Mouse (Mus musculus): Measurements from ENCODE around the gene Smim26. TPM values are rescaled to one million over a fixed set of nuclear protein-coding genes. Genes with fewer than 3 reads are reported as not detected.

Gene Smim26
- 21.0 TPM for polyA plus RNA-seq (2014; fragmentation: Illumina TruSeq; extraction: RNeasy Lipid Tissue Mini Kit (QIAGEN cat#74804); ENCODE audit: low read depth, low replicate concordance)

GRCm38 (mm10) chr2:144593951-144594651 is at the start of gene Smim26:
Gene Smim26 (plus strand): TSS chr2:144594054.

DNA sequence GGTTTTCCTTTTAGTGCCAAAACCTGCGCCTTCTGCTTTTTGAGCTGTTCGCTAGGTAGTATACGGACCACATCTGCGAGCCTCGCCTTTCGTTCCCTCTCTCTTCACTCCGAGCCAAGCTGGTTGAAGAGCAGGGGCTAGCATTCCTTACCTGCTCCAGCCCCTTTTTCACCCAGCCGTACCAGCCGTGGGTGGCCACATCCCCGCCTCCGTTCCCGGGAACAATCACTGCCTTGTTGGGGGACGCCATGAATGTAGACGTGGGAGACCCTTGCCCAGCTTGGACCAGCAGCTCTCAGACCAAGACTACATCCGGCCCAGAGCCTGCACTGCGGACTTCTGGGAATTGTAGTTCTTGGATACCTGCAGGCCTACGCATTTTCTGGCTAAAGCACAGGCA is 43.3 kb upstream of the Smim26 start, which contains the start of gene Rbbp9:
TSS of gene Rbbp9 (minus strand) at position 341 of the 400 bp plus-strand sequence.

DNA sequence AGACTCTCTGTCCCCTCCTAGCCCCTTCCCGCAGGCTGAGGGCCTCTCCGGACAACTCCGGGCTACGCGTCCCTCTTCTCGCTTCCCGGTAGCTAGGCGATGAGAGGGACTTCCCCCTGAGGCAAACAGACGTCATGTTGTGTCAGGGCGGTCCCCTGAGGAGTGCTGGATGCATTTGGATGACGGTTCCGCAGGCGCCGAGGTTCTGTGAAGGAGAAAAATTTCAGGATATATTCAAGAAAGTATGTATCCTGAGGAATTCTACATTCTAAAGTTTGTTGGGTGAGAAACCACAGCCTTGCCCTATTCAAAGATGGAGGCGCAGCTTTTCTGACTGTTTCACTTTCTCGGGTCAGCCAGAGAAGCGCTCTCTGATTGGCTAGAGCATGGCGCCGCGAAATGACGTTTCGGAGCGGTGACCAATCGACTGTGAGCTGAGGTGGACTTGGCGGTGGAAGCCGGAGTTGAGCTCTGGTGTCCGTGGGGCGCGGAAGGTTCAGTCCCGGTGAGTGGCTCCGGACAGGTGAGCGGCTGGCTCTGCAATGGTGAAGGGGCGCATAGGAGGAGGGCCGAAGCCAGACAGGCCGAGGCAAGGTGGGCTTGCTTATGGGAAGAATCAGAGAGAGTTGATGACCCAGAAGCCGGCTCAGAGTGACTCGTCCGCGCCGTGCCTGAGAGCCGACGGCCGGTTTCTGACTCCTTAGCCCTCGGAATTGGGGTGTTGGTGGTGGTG is 37.9 kb upstream of the Smim26 start, which contains the start of gene Sec23b:
TSS of gene Sec23b (plus strand) at position 410 of the 733 bp plus-strand sequence.

DNA sequence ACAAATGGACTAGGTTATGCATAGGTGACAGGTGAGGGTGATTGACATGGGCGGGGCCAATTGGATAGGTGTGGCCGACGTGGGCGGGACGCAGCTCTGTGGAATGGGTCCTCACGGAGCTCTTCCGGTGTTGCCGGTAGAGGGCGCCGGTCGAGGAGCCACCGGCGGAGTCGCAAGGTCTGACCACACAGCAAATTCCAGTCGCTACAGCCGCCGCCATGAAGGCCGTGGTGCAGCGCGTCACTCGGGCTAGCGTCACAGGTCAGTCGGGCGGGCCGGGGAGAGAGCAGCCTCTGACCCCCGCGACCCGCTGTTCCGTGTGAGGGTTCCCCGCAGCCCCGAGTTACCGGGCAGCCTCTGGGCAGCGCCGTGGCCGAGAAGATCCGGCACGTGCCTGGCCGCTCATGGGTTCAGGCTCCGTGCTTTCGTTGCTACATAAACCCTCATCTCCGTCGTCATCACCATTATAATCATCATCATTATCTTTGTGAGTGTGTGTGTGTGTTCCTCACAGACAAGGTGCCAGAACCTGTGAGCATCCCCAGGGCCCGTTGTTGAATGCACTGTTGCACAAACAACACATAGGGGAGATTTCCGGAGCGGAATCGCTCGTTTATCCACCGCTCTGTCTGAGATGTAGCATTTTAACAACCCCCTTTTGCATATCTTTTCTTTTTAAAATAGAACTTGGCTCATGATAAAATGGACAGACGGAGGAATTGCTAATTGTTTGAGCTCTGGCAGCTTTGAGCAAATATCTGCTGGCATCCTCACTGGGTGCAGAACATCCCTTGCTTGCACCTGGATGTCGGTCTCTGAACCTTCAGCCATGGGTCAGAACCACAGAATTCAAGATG is 6.2 kb downstream of the Smim26 start, which contains the start of gene Dtd1:
TSS of gene Dtd1 (plus strand) at position 67 of the 857 bp plus-strand sequence.

Other genes with a start within 250 kb of the Smim26 start
- gene Kat14, start 225.1 kb upstream of the Smim26 start, polyA plus RNA-seq (2014; fragmentation: Illumina TruSeq; extraction: RNeasy Lipid Tissue Mini Kit (QIAGEN cat#74804); ENCODE audit: low read depth, low replicate concordance): 5.1 TPM
- gene Pet117, start 225.1 kb upstream of the Smim26 start, polyA plus RNA-seq (2014; fragmentation: Illumina TruSeq; extraction: RNeasy Lipid Tissue Mini Kit (QIAGEN cat#74804); ENCODE audit: low read depth, low replicate concordance): 1.8 TPM
- 0.29 TPM for gene Dzank1, start 66.6 kb upstream of the Smim26 start, polyA plus RNA-seq (2014; fragmentation: Illumina TruSeq; extraction: RNeasy Lipid Tissue Mini Kit (QIAGEN cat#74804); ENCODE audit: low read depth, low replicate concordance)
- gene Polr3f, start 66.3 kb upstream of the Smim26 start, polyA plus RNA-seq (2014; fragmentation: Illumina TruSeq; extraction: RNeasy Lipid Tissue Mini Kit (QIAGEN cat#74804); ENCODE audit: low read depth, low replicate concordance): 13.5 TPM
- 48.8 TPM for gene Rbbp9, start 43.2 kb upstream of the Smim26 start, polyA plus RNA-seq (2014; fragmentation: Illumina TruSeq; extraction: RNeasy Lipid Tissue Mini Kit (QIAGEN cat#74804); ENCODE audit: low read depth, low replicate concordance)
- 51.8 TPM for gene Sec23b, start 37.8 kb upstream of the Smim26 start, polyA plus RNA-seq (2014; fragmentation: Illumina TruSeq; extraction: RNeasy Lipid Tissue Mini Kit (QIAGEN cat#74804); ENCODE audit: low read depth, low replicate concordance)
- 10.1 TPM for gene Dtd1, start 5.8 kb downstream of the Smim26 start, polyA plus RNA-seq (2014; fragmentation: Illumina TruSeq; extraction: RNeasy Lipid Tissue Mini Kit (QIAGEN cat#74804); ENCODE audit: low read depth, low replicate concordance)
- not detected for gene Scp2d1, start 229.6 kb downstream of the Smim26 start, polyA plus RNA-seq (2014; fragmentation: Illumina TruSeq; extraction: RNeasy Lipid Tissue Mini Kit (QIAGEN cat#74804); ENCODE audit: low read depth, low replicate concordance)

Data from liver, adult 10 weeks (tissue).